30 mouse cellular contexts compared by ENCODE assay signal in genomic region chr4:53046238-53047022, GRCm38 (mm10). TPM values are rescaled to one million over a fixed set of nuclear protein-coding genes. Genes with fewer than 3 reads are reported as not detected.
DNase-seq lines count a peak whose midpoint lies in the region; ATAC-seq and TF ChIP-seq lines count a peak whose summit lies in the region.
"Had no signal": no experiment of that assay in that cellular context is flagged by ENCODE, and none has a peak within 500 bp of the region (broad histone marks: within the 10 kb centered on the region; RNA-seq: fewer than 3 reads in every experiment).

No protein-coding gene starts in this region.

- H3K27ac ChIP-seq in hindbrain, embryonic 12.5 days: no peak overlapping the region
- H3K27ac ChIP-seq in hindbrain, postnatal 0 days: no peak overlapping the region
- no peak overlapping the region for H3K27ac ChIP-seq in midbrain, embryonic 16.5 days (ENCODE audit: low read length)
- no peak overlapping the region for H3K27ac ChIP-seq in midbrain, embryonic 13.5 days
- H3K27ac ChIP-seq in hindbrain, embryonic 15.5 days (replicated peaks): no peak overlapping the region
- H3K27ac ChIP-seq in layer of hippocampus, adult 2 months: no peak overlapping the region
- H3K27ac ChIP-seq: kidney, embryonic 15.5 days; limb, embryonic 15.5 days; liver, embryonic 15.5 days; macrophage had no signal

- H3K4me3 ChIP-seq in hindbrain, embryonic 12.5 days: no peak overlapping the region
- no peak overlapping the region for H3K4me3 ChIP-seq in hindbrain, postnatal 0 days (ENCODE audit: low read length)
- no peak overlapping the region for H3K4me3 ChIP-seq in midbrain, embryonic 16.5 days (ENCODE audit: low read depth, low read length)
- no peak overlapping the region for H3K4me3 ChIP-seq in midbrain, embryonic 13.5 days (replicated peaks)
- no peak overlapping the region for H3K4me3 ChIP-seq in hindbrain, embryonic 15.5 days
- no peak overlapping the region for H3K4me3 ChIP-seq in layer of hippocampus, adult 2 months
- H3K4me3 ChIP-seq: kidney, embryonic 15.5 days; limb, embryonic 15.5 days; liver, embryonic 15.5 days had no signal

- no peak overlapping the region for H3K9ac ChIP-seq in hindbrain, embryonic 12.5 days
- H3K9ac ChIP-seq in hindbrain, postnatal 0 days (replicated peaks; ENCODE audit: low read length): no peak overlapping the region
- no peak overlapping the region for H3K9ac ChIP-seq in midbrain, embryonic 16.5 days (ENCODE audit: low read depth, low read length)
- H3K9ac ChIP-seq in midbrain, embryonic 13.5 days (replicated peaks): no peak overlapping the region
- no peak overlapping the region for H3K9ac ChIP-seq in hindbrain, embryonic 15.5 days
- H3K9ac ChIP-seq: kidney, embryonic 15.5 days; limb, embryonic 15.5 days; liver, embryonic 15.5 days had no signal

- H3K4me2 ChIP-seq in hindbrain, embryonic 12.5 days (replicated peaks): no peak overlapping the region
- H3K4me2 ChIP-seq in hindbrain, postnatal 0 days (ENCODE audit: low read depth, low read length): no peak overlapping the region
- H3K4me2 ChIP-seq in midbrain, embryonic 16.5 days (ENCODE audit: low read length): no peak overlapping the region
- no peak overlapping the region for H3K4me2 ChIP-seq in midbrain, embryonic 13.5 days (replicated peaks)
- H3K4me2 ChIP-seq in hindbrain, embryonic 15.5 days: no peak overlapping the region
- H3K4me2 ChIP-seq: heart, embryonic 11.5 days; kidney, embryonic 15.5 days; limb, embryonic 15.5 days; liver, embryonic 15.5 days had no signal

- no peaks in the 10 kb centered on the region for H3K9me3 ChIP-seq in hindbrain, embryonic 12.5 days (replicated peaks)
- no peaks in the 10 kb centered on the region for H3K9me3 ChIP-seq in hindbrain, postnatal 0 days (ENCODE audit: low read length)
- H3K9me3 ChIP-seq in midbrain, embryonic 16.5 days (replicated peaks; ENCODE audit: control insufficient read depth, low read length, poor library complexity, severe bottlenecking): no peaks in the 10 kb centered on the region
- no peaks in the 10 kb centered on the region for H3K9me3 ChIP-seq in midbrain, embryonic 13.5 days
- H3K9me3 ChIP-seq in hindbrain, embryonic 15.5 days: no peaks in the 10 kb centered on the region
- H3K9me3 ChIP-seq: kidney, embryonic 15.5 days; limb, embryonic 15.5 days; liver, embryonic 15.5 days had no signal

- WGBS in hindbrain, embryonic 12.5 days: 52% methylated on average over 9 of the region's 9 CpGs
- 49% methylated on average over 9 of the region's 9 CpGs for WGBS in hindbrain, postnatal 0 days
- WGBS in midbrain, embryonic 16.5 days: 44% methylated on average over 9 of the region's 9 CpGs
- WGBS in midbrain, embryonic 13.5 days: 54% methylated on average over 9 of the region's 9 CpGs
- WGBS in hindbrain, embryonic 15.5 days: 42% methylated on average over 9 of the region's 9 CpGs

- TF ChIP-seq CTCF in hindbrain, postnatal 0 days (IDR thresholded peaks at IDR 0.05; ENCODE audit: low read depth): no peak
- no peak for TF ChIP-seq CTCF in layer of hippocampus, adult 2 months (conservative IDR thresholded peaks at IDR 0.05)

- peaks cover 6% of the 10 kb centered on the region; the same call in 1 of the 2 replicates for H3K4me1 ChIP-seq in hindbrain, embryonic 12.5 days
- no peaks in the 10 kb centered on the region for H3K4me1 ChIP-seq in hindbrain, postnatal 0 days (ENCODE audit: insufficient read depth, low read length)
- no peaks in the 10 kb centered on the region for H3K4me1 ChIP-seq in midbrain, embryonic 16.5 days (ENCODE audit: control insufficient read depth, insufficient read depth, low read length)
- H3K4me1 ChIP-seq in midbrain, embryonic 13.5 days (replicated peaks): 0 out of 2 replicates have a peak, but pooled peaks cover 3% of the 10 kb centered on the region
- H3K4me1 ChIP-seq in hindbrain, embryonic 15.5 days (replicated peaks): peaks cover 7% of the 10 kb centered on the region
- H3K4me1 ChIP-seq: limb, embryonic 15.5 days; liver, embryonic 15.5 days had no signal

- DNase-seq in hindbrain, postnatal 0 days (ENCODE audit: low spot score): no peak
- no peak for DNase-seq in adrenal gland, postnatal 10 days
- DNase-seq in layer of hippocampus, adult 2 months (ENCODE audit: low spot score in 2 of 2): no peak
- DNase-seq: adrenal gland, adult 8-10 months; cerebellum, adult 8-10 months; cerebellum, postnatal 36 days; gastrocnemius, postnatal 14 days; right cerebral cortex, postnatal 14 days; spleen, adult 18-20 months had no signal

- H3K27me3 ChIP-seq in hindbrain, embryonic 12.5 days: no peaks in the 10 kb centered on the region
- no peaks in the 10 kb centered on the region for H3K27me3 ChIP-seq in hindbrain, postnatal 0 days (ENCODE audit: insufficient read depth, low read length)
- no peaks in the 10 kb centered on the region for H3K27me3 ChIP-seq in midbrain, embryonic 16.5 days (ENCODE audit: control insufficient read depth, insufficient read depth, low read depth, low read length)
- H3K27me3 ChIP-seq in midbrain, embryonic 13.5 days: no peaks in the 10 kb centered on the region
- H3K27me3 ChIP-seq in hindbrain, embryonic 15.5 days: no peaks in the 10 kb centered on the region
- H3K27me3 ChIP-seq: kidney, embryonic 15.5 days; limb, embryonic 15.5 days; liver, embryonic 15.5 days had no signal

- ATAC-seq in hindbrain, embryonic 12.5 days (ENCODE audit: low FRiP score): peak; percentile 50
- no peak for ATAC-seq in hindbrain, postnatal 0 days
- ATAC-seq in midbrain, embryonic 16.5 days: peak; percentile 70; the same call in 1 of the 2 replicates
- ATAC-seq in midbrain, embryonic 13.5 days: no peak
- peak; percentile 67 for ATAC-seq in hindbrain, embryonic 15.5 days (ENCODE audit: low FRiP score, low read depth)
- ATAC-seq: activated CD4-positive, CD25-positive, alpha-beta regulatory T cell, adult 4 months; CD4-positive, CD25-positive, alpha-beta regulatory T cell, adult 4 months; forebrain, embryonic 16.5 days; intestine, embryonic 16.5 days; lung, postnatal 0 days had no signal

- peaks cover 9% of the 10 kb centered on the region; the same call in 1 of the 2 replicates for H3K36me3 ChIP-seq in hindbrain, embryonic 12.5 days
- H3K36me3 ChIP-seq in hindbrain, postnatal 0 days (ENCODE audit: insufficient read depth, low read length): peaks cover 4% of the 10 kb centered on the region; the same call in 1 of the 2 replicates
- H3K36me3 ChIP-seq in midbrain, embryonic 16.5 days (ENCODE audit: control insufficient read depth, insufficient read depth, low read length): no peaks in the 10 kb centered on the region
- H3K36me3 ChIP-seq in midbrain, embryonic 13.5 days: peaks cover 18% of the 10 kb centered on the region
- no peaks in the 10 kb centered on the region for H3K36me3 ChIP-seq in hindbrain, embryonic 15.5 days

RNA-seq across cellular contexts. Expression of gene Nipsnap3b, which starts 34.8 kb away (rescaled TPM):
- polyA plus RNA-seq in hindbrain, embryonic 12.5 days (2016; fragmentation: Nextera tagmentation; extraction: Ambion mirVana): 120 and 122 TPM in 2 replicates
- 96.6 and 97.0 TPM in 2 replicates for total RNA-seq in hindbrain, postnatal 0 days (2014; rRNA removed)
- 151 and 159 TPM in 2 replicates for polyA plus RNA-seq in hindbrain, postnatal 0 days (2015; fragmentation: Nextera tagmentation; extraction: Ambion mirVana)
- 186 and 194 TPM in 2 replicates for polyA plus RNA-seq in midbrain, embryonic 16.5 days (2015; fragmentation: Nextera tagmentation; extraction: Ambion mirVana)
- polyA plus RNA-seq in midbrain, embryonic 13.5 days (2015; fragmentation: Nextera tagmentation; extraction: Ambion mirVana): 146 and 160 TPM in 2 replicates
- polyA plus RNA-seq in hindbrain, embryonic 15.5 days (2015; fragmentation: Nextera tagmentation; extraction: Ambion mirVana): 165 and 168 TPM in 2 replicates
- total RNA-seq in adrenal gland, postnatal 10 days (2021): 10 to 100 TPM; 43.7 to 52.2 TPM
- total RNA-seq in layer of hippocampus, adult 2 months (2021): 10 to 100 TPM; 15.5 to 17.7 TPM

RNA-seq across cellular contexts. Expression of gene Nipsnap3a, which starts 57.4 kb away (rescaled TPM):
- polyA plus RNA-seq in hindbrain, embryonic 12.5 days (2016; fragmentation: Nextera tagmentation; extraction: Ambion mirVana): not detected in 2 replicates
- not detected in 2 replicates for total RNA-seq in hindbrain, postnatal 0 days (2014; rRNA removed)
- not detected in 2 replicates for polyA plus RNA-seq in hindbrain, postnatal 0 days (2015; fragmentation: Nextera tagmentation; extraction: Ambion mirVana)
- polyA plus RNA-seq in midbrain, embryonic 16.5 days (2015; fragmentation: Nextera tagmentation; extraction: Ambion mirVana): not detected in 2 replicates
- not detected in 2 replicates for polyA plus RNA-seq in midbrain, embryonic 13.5 days (2015; fragmentation: Nextera tagmentation; extraction: Ambion mirVana)
- not detected in 2 replicates for polyA plus RNA-seq in hindbrain, embryonic 15.5 days (2015; fragmentation: Nextera tagmentation; extraction: Ambion mirVana)
- total RNA-seq in adrenal gland, postnatal 10 days (2021): not detected
- not detected for total RNA-seq in layer of hippocampus, adult 2 months (2021)
- total RNA-seq: adrenal gland, adult 8-10 months; ES-E14; gastrocnemius, postnatal 14 days; hematopoietic stem cell, adult 5-6 weeks; layer of hippocampus, postnatal 10 days; left cerebral cortex, adult 8-10 months; left cerebral cortex, postnatal 4 days had no signal
- polyA plus RNA-seq: activated CD4-positive, CD25-positive, alpha-beta regulatory T cell, adult 4 months; forebrain, embryonic 16.5 days; heart, embryonic 11.5 days; heart, postnatal 0 days; intestine, embryonic 16.5 days; kidney, embryonic 15.5 days; large intestine, adult 2 months; limb, embryonic 15.5 days; liver, embryonic 15.5 days; lung, postnatal 0 days; macrophage had no signal

Comparison
In these comparisons a context has a peak if more than half of its experiments do, and no peak if none do; other contexts are left out.
1. ATAC-seq: peak in hindbrain, embryonic 12.5 days (single experiment), midbrain, embryonic 16.5 days (single experiment) and hindbrain, embryonic 15.5 days (single experiment); none in hindbrain, postnatal 0 days (single experiment) and midbrain, embryonic 13.5 days (single experiment).